Mouse (Mus musculus) adrenal gland (tissue): ENCODE results near the gene Olfr1134.
"Not testable (repeated sequence)": the region's sequence is repeated elsewhere in the genome, so short reads cannot be mapped to it uniquely, and the experiment has no call there.

Source experiments
- intact Hi-C: fragments of 180-260 bp; cut with DNase I; formaldehyde crosslinking; loops from one replicate; pipeline ENCODE4 v1.15.1; 2025
- long read RNA-seq, 2 experiments: library from polyadenylated mRNA; unstranded; transcript quantifications; one replicate each; pipeline ENCODE4 v2.0.0; 2020; ENCODE audit warnings: borderline replicate concordance in 1 of 2; ENCODE audit not compliant: insufficient replicate concordance in 1 of 2

Olfr1134 gene
- long read RNA-seq, experiment 1: 0 reads
- long read RNA-seq, experiment 2: 0 reads

- intact Hi-C loops: no loop called here
These were observed at the start of gene Olfr1134 for GRCm38 (mm10) chr2:87658360-87658759. Olfr1134 (minus strand) TSS chr2:87658460.

GRCm38 (mm10) chr2:87693847-87694246 is 35.6 kb upstream of the Olfr1134 start, which contains the start of gene Olfr1136:
Olfr1136 (minus strand) TSS chr2:87693947.
- intact Hi-C loops: no loop called here

- intact Hi-C loops: no loop called here
These were observed 15.3 kb upstream of the Olfr1134 start, which contains the start of gene Olfr1135 for GRCm38 (mm10) chr2:87673564-87673963. Olfr1135 (minus strand) TSS chr2:87673664.

GRCm38 (mm10) chr2:87647274-87647673 is 11.0 kb downstream of the Olfr1134 start, which contains the start of gene Olfr1133:
Olfr1133 (minus strand) TSS chr2:87647374.
- intact Hi-C loops: no loop called here

- intact Hi-C loops: no loop called here
These were observed 15.8 kb downstream of the Olfr1134 start for GRCm38 (mm10) chr2:87642441-87642840.

- intact Hi-C loops: no loop called here
These were observed 20.8 kb downstream of the Olfr1134 start, which contains the start of gene Olfr1132 for GRCm38 (mm10) chr2:87637435-87637834. Olfr1132 (minus strand) TSS chr2:87637535.

GRCm38 (mm10) chr2:87626804-87627203 is 31.5 kb downstream of the Olfr1134 start, which contains the start of gene Olfr1131:
Olfr1131 (plus strand) TSS chr2:87627104.
- intact Hi-C loops: no loop called here

GRCm38 (mm10) chr2:87605912-87606311 is 52.3 kb downstream of the Olfr1134 start, which contains the start of gene Olfr1130:
Olfr1130 (plus strand) TSS chr2:87606212.
- intact Hi-C loops: not testable (repeated sequence)
